Mouse (Mus musculus): ENCODE data around the gene Ofcc1.

The Ofcc1 gene

GRCm38 (mm10) chr13:40022609-40023008 lies 338.6 kb downstream of the Ofcc1 start:
- in situ Hi-C loops (cut with MboI, MseI) = no loop called here

DNA sequence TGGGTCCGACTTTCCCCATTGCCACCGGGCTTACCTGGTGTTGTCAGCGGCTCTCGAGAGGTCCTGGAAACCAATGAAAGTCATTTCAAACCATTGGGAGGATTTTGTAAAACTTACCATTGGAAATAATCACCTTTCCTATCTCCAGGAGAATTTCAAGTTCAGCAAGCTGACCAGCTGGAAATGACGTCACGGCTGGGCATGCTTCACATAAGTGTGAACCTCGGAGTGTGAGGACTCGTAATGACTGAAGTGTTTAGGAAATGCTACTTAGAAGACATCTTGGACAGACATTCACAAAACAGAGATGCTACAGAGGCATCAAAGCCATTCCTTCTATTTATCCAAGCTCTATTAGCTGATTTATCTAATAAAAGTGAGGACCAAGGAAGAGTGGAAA lies 361.0 kb downstream of the Ofcc1 start:
- in situ Hi-C loops (cut with MboI, MseI) = no loop called here

DNA sequence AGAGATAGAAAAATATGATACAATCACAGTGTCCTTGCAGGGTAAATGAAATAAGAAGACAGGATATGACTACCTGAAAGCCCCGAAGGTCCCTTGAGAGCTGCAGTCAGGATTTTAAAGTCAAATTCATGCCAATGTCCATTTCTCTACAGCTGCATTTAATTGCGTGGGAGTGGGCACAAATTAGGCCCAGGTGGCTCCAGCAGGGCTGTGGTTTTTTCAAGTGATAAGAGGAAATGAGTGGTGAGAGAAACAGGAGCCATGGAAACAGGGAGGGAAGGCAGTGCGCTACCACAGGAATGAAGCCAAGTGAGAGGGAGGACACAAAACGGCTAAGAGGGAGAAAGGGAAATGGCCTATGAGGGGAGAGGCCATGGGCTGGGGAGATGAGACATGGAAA lies 363.3 kb downstream of the Ofcc1 start:
- in situ Hi-C loops (cut with MboI, MseI) = no loop called here

- in situ Hi-C loops (cut with MboI, MseI) = no loop called here
These were observed 381.8 kb downstream of the Ofcc1 start for GRCm38 (mm10) chr13:39979294-39980061.

GRCm38 (mm10) chr13:39968349-39969016 lies 392.8 kb downstream of the Ofcc1 start:
- in situ Hi-C loops (cut with MboI, MseI) = no loop called here

DNA sequence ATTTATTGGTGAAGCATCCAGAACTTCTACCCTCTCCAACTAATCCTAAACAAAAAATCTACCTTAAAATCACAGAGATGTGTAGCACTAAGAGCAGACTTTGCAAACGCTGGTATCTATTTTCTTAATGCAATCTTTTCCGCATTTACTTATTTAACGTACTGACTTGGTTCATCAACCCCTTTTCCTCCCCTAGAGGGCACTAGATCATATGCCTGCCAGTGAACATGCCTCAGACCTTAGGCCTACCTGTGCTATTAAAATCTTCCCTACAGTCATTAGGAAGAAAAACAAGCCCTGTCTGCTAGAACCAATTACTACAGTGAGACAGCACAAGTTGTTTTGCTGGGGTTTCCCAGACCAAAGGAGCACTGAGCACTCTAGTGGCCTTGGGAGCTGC lies 404.0 kb downstream of the Ofcc1 start:
- in situ Hi-C loops (cut with MboI, MseI) = no loop called here

DNA sequence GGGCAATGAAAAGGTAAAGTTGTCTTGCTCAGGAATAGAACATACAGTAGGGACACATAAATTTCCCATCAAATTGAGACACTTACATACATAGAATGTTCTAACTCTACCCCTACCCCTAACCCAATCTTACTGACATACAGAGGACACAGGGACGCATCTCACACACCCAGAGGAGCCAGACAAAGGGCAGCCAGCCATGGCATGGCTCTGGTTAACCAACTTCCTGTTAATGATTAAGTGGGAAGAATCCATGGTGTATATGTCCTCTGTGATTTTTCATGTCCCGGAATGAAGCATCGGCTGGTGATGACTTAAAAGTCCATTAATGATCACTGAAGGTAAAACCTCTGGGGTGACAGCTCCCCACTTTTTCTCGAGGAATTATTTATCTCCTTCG lies 405.2 kb downstream of the Ofcc1 start:
- in situ Hi-C loops (cut with MboI, MseI) = no loop called here
